In genomic region chr13:67682959-67683735, GRCm38 (mm10) we compare ENCODE assay signal across 8 mouse cellular contexts. TPM values are rescaled to one million over a fixed set of nuclear protein-coding genes. Genes with fewer than 3 reads are reported as not detected.
DNase-seq lines count a peak whose midpoint lies in the region; ATAC-seq and TF ChIP-seq lines count a peak whose summit lies in the region.
"Not testable (repeated sequence)": the region's sequence is repeated elsewhere in the genome, so short reads cannot be mapped to it uniquely, and the experiment has no call there.

No protein-coding gene starts in this region.

- TF ChIP-seq POLR2A in lung, adult 2 months (IDR thresholded peaks at IDR 0.05; ENCODE audit: borderline replicate concordance, extremely low read depth, low read depth, low read length): peak; percentile 38; the same call in 1 of the 2 replicates

- peak; percentile 100 for ATAC-seq in forebrain, embryonic 15.5 days (replicated peaks)
- ATAC-seq in neutrophil, adult 5-6 weeks (ENCODE audit: extremely low read depth, insufficient number of reproducible peaks, low FRiP score, poor library complexity, severe bottlenecking): peak; percentile 100

- in situ Hi-C loops in ES-E14 (cut with MboI; ENCODE audit: low sequenced_read_pairs in 2 of 2, unreplicated experiment in 2 of 2): not testable (repeated sequence)

- not testable (repeated sequence) for H3K4me1 ChIP-seq in ES-E14 (ENCODE audit: control insufficient read depth in 2 of 2, insufficient read depth in 2 of 2, low read length in 2 of 2, poor library complexity in 1 of 2); forebrain, embryonic 15.5 days; lung, adult 2 months (ENCODE audit: control insufficient read depth, insufficient read depth, low read length)

- not testable (repeated sequence) for H3K36me3 ChIP-seq in ES-E14 (ENCODE audit: control insufficient read depth, insufficient read depth, low read length, poor library complexity, severe bottlenecking); forebrain, embryonic 15.5 days

- not testable (repeated sequence) for H3K9me3 ChIP-seq in ES-E14 (ENCODE audit: control insufficient read depth, insufficient read depth, low read depth, low read length); forebrain, embryonic 15.5 days

- not testable (repeated sequence) for TF ChIP-seq CTCF in lung, adult 2 months (IDR thresholded peaks at IDR 0.05; ENCODE audit: insufficient read depth, low read length)

- WGBS in forebrain, embryonic 15.5 days: 9% methylated on average over 16 of the region's 16 CpGs
- WGBS in lung, adult 2 months: 6% methylated on average over 16 of the region's 16 CpGs

- intact Hi-C loops in heart, postnatal 25 days (cut with DNase I): loop anchor here (1.0 to 2.0 kb wide), 4 partner anchors 41 to 162 kb away; partner anchors contain the start of genes Gm49345, Zfp729a and Zfp729b

- peak; percentile 66 for DNase-seq in ES-E14 (ENCODE audit: low read depth, low spot score)
- DNase-seq in cerebellum, adult 11-12 months: peak; percentile 86
- DNase-seq in heart, postnatal 25 days (ENCODE audit: low spot score): peak; percentile 68
- peak; percentile 82 to 94 for DNase-seq in layer of hippocampus, adult 18-20 months (ENCODE audit: low spot score in 2 of 2)
- peak; percentile 87 for DNase-seq in lung, adult 2 months
- DNase-seq in thymus, adult 18-20 months: peak; percentile 55 to 71

- H3K4me3 ChIP-seq in ES-E14 (ENCODE audit: insufficient read depth in 1 of 2, low read depth in 1 of 2, low read length in 2 of 2, poor library complexity in 1 of 2, severe bottlenecking in 1 of 2): peak overlapping the region; percentile 69 to 76
- peak overlapping the region; percentile 86 for H3K4me3 ChIP-seq in forebrain, embryonic 15.5 days
- peak overlapping the region; percentile 80 for H3K4me3 ChIP-seq in lung, adult 2 months (replicated peaks; ENCODE audit: extremely low read depth, low read depth, low read length)

- peak overlapping the region; percentile 73 for H3K9ac ChIP-seq in ES-E14 (ENCODE audit: insufficient read depth, low read depth, low read length, poor library complexity, severe bottlenecking)
- H3K9ac ChIP-seq in forebrain, embryonic 15.5 days (replicated peaks): peak overlapping the region; percentile 79

- H3K27me3 ChIP-seq in forebrain, embryonic 15.5 days: not testable (repeated sequence)

- peak overlapping the region; percentile 87 for H3K4me2 ChIP-seq in forebrain, embryonic 15.5 days (replicated peaks)

- H3K27ac ChIP-seq in ES-E14 (ENCODE audit: insufficient read depth, low read depth, low read length, poor library complexity, severe bottlenecking): peak overlapping the region; percentile 24; the same call in 1 of the 2 replicates
- not testable (repeated sequence) for H3K27ac ChIP-seq in forebrain, embryonic 15.5 days (replicated peaks)

TF ChIP-seq in ES-E14, 5 proteins besides CTCF, POLR2A, EP300 and RAD21:
- TF ChIP-seq HCFC1 (IDR thresholded peaks at IDR 0.05; ENCODE audit: borderline replicate concordance, insufficient read depth, low read length): peak; percentile 93
- peak; percentile 98 for TF ChIP-seq ZNF384 (IDR thresholded peaks at IDR 0.05; ENCODE audit: low read depth, low read length)

RNA-seq across cellular contexts. Expression of gene Zfp738, which starts 3.7 kb away (rescaled TPM):
- 12.8 and 16.6 TPM in 2 replicates for total RNA-seq in ES-E14 (2012; rRNA removed)
- 16.2 and 21.1 TPM in 2 replicates for polyA plus RNA-seq in forebrain, embryonic 15.5 days (2015; fragmentation: Nextera tagmentation; extraction: Ambion mirVana)
- total RNA-seq in heart, postnatal 25 days (2021): 1 to 10 TPM; 4.0 to 5.7 TPM
- 10 to 100 TPM; 20.9 to 21.8 TPM for total RNA-seq in layer of hippocampus, adult 18-20 months (2021)
- 3.3 and 4.9 TPM in 2 replicates for polyA plus RNA-seq in lung, adult 2 months (2012; rRNA removed)
- total RNA-seq in neutrophil, adult 5-6 weeks (2017): 14.3 and 16.9 TPM in 2 replicates

RNA-seq across cellular contexts. Expression of gene Zfp729a, which starts 45.6 kb away (rescaled TPM):
- total RNA-seq in ES-E14 (2012; rRNA removed): 6.4 and 6.8 TPM in 2 replicates
- 3.5 and 4.1 TPM in 2 replicates for polyA plus RNA-seq in forebrain, embryonic 15.5 days (2015; fragmentation: Nextera tagmentation; extraction: Ambion mirVana)
- 1 to 10 TPM; 2.9 to 3.7 TPM for total RNA-seq in heart, postnatal 25 days (2021)
- total RNA-seq in layer of hippocampus, adult 18-20 months (2021): 1 to 10 TPM; 9.1 to 10.0 TPM
- 0.68 and 1.0 TPM in 2 replicates for polyA plus RNA-seq in lung, adult 2 months (2012; rRNA removed)
- total RNA-seq in neutrophil, adult 5-6 weeks (2017): 19.4 and 26.9 TPM in 2 replicates

RNA-seq across cellular contexts. Expression of gene Gm49345, which starts 45.6 kb away (rescaled TPM):
- total RNA-seq in ES-E14 (2012; rRNA removed): 4.2 and 7.7 TPM in 2 replicates
- polyA plus RNA-seq in forebrain, embryonic 15.5 days (2015; fragmentation: Nextera tagmentation; extraction: Ambion mirVana): 0.17 and 0.46 TPM in 2 replicates
- 1 to 10 TPM in 1 of 2 experiments, not detected in 1; 1.1 TPM for total RNA-seq in heart, postnatal 25 days (2021)
- total RNA-seq in layer of hippocampus, adult 18-20 months (2021): 1 to 10 TPM; 1.3 to 3.7 TPM
- 0.34 and 0.45 TPM in 2 replicates for polyA plus RNA-seq in lung, adult 2 months (2012; rRNA removed)
- not detected in 2 replicates for total RNA-seq in neutrophil, adult 5-6 weeks (2017)

RNA-seq across cellular contexts. Expression of gene Zfp65, which starts 45.8 kb away (rescaled TPM):
- 19.2 and 22.9 TPM in 2 replicates for total RNA-seq in ES-E14 (2012; rRNA removed)
- 11.9 and 13.2 TPM in 2 replicates for polyA plus RNA-seq in forebrain, embryonic 15.5 days (2015; fragmentation: Nextera tagmentation; extraction: Ambion mirVana)
- total RNA-seq in heart, postnatal 25 days (2021): 1 to 10 TPM; 6.5 to 7.1 TPM
- total RNA-seq in layer of hippocampus, adult 18-20 months (2021): 10 to 100 TPM; 13.8 to 14.7 TPM
- 0.75 and 0.84 TPM in 2 replicates for polyA plus RNA-seq in lung, adult 2 months (2012; rRNA removed)
- 11.0 and 20.7 TPM in 2 replicates for total RNA-seq in neutrophil, adult 5-6 weeks (2017)
